Mouse (Mus musculus) myocyte (in vitro differentiated cells): ENCODE measurements at regions not wholly inside any gene's neighbourhood (a gene's known extent, or its start where the extent isn't known, plus 50 kb on each side); places are given as distances from the start of the nearest gene placed in this dataset.

Experiments
- H3K27me3 ChIP-seq: one replicate; pipeline ENCODE4 v1.6.1; 2011; ENCODE audit not compliant: control insufficient read depth, insufficient read depth, insufficient read length
- H3K36me3 ChIP-seq: one replicate; pipeline ENCODE4 v1.6.1; 2011; ENCODE audit not compliant: control insufficient read depth, insufficient read depth
- H3K4me2 ChIP-seq: one replicate; pipeline ENCODE4 v1.6.1; 2011; ENCODE audit warnings: low read depth, control low read depth
- H3K4me3 ChIP-seq: one replicate; pipeline ENCODE4 v1.5.1; 2011; ENCODE audit warnings: mild to moderate bottlenecking, control low read depth, moderate library complexity
- H3K79me2 ChIP-seq: one replicate; pipeline ENCODE4 v1.6.1; 2011; ENCODE audit not compliant: control insufficient read depth, insufficient read depth
- H3ac ChIP-seq: one replicate; pipeline ENCODE4 v1.6.1; 2011; ENCODE audit not compliant: control insufficient read depth, insufficient read length
- CEBPB ChIP-seq: IDR thresholded peaks from 2 replicates; pipeline ENCODE4 v1.6.1; 2011; ENCODE audit warnings: mild to moderate bottlenecking, moderate library complexity; ENCODE audit not compliant: poor library complexity, insufficient read depth, severe bottlenecking
- E2F4 ChIP-seq: IDR thresholded peaks from one replicate; pipeline ENCODE4 v1.6.1; 2011; ENCODE audit warnings: mild to moderate bottlenecking, control low read depth, moderate library complexity; ENCODE audit not compliant: insufficient read depth
- MAX ChIP-seq: IDR thresholded peaks from one replicate; pipeline ENCODE4 v1.6.1; 2011; ENCODE audit warnings: low read depth, mild to moderate bottlenecking, control low read depth
- MYOD1 ChIP-seq, 3 experiments: IDR thresholded peaks; one replicate each; pipeline ENCODE4 v1.6.1; 2011; ENCODE audit warnings: control low read depth in 2 of 3, low read depth in 2 of 3, mild to moderate bottlenecking in 2 of 3, moderate library complexity in 1 of 3; ENCODE audit not compliant: insufficient read length in 2 of 3, control insufficient read depth in 1 of 3
- MYOG ChIP-seq, 3 experiments: IDR thresholded peaks; one replicate each; pipeline ENCODE4 v1.6.1; 2011; ENCODE audit warnings: control low read depth in 2 of 3, low read depth in 2 of 3, mild to moderate bottlenecking in 2 of 3; ENCODE audit not compliant: insufficient read length in 2 of 3, control insufficient read depth in 1 of 3, insufficient read depth in 1 of 3
- POLR2A ChIP-seq: IDR thresholded peaks from one replicate; pipeline ENCODE4 v1.6.1; 2011; ENCODE audit warnings: low read depth, mild to moderate bottlenecking, control low read depth, moderate library complexity; ENCODE audit not compliant: insufficient read length
- POLR2AphosphoS2 ChIP-seq: IDR thresholded peaks from one replicate; pipeline ENCODE4 v1.6.1; 2011; ENCODE audit warnings: low read depth, control low read depth; ENCODE audit not compliant: insufficient read length
- REST ChIP-seq: IDR thresholded peaks from one replicate; pipeline ENCODE4 v1.6.1; 2011; ENCODE audit warnings: mild to moderate bottlenecking, control low read depth, moderate library complexity; ENCODE audit not compliant: insufficient read depth, insufficient read length
- SRF ChIP-seq: IDR thresholded peaks from one replicate; pipeline ENCODE4 v1.6.1; 2011; ENCODE audit warnings: low read depth; ENCODE audit not compliant: control insufficient read depth, insufficient read length
- TCF12 ChIP-seq: IDR thresholded peaks from one replicate; pipeline ENCODE4 v1.6.1; 2011; ENCODE audit warnings: mild to moderate bottlenecking, control low read depth; ENCODE audit not compliant: poor library complexity, insufficient read depth, severe bottlenecking
- TCF3 ChIP-seq: IDR thresholded peaks from one replicate; pipeline ENCODE4 v1.6.1; 2011; ENCODE audit warnings: low read depth, control low read depth; ENCODE audit not compliant: insufficient read length
- USF1 ChIP-seq: IDR thresholded peaks from one replicate; pipeline ENCODE4 v1.6.1; 2011; ENCODE audit warnings: low read depth, mild to moderate bottlenecking, control low read depth, moderate library complexity

DNA sequence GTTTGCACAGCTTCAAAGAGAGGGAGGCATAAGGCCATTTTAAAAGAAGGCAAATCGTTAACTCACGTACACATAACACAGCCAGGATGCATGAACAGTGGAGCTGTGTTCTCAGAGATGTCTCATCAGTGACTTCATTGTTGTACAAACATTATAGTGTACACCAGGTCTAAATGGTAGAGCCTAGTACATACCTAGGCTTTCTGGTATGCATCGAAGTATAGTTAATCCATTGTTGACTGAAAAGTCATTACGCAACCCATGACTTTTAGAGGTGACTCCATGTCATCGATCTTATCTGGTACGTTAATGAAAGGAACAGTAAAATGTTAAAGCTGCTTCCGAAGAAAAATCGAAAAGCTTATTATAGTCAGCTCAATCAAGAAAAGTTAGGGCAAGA is 198.7 kb downstream of the Snx19 start:
- no peak overlapping the region for H3K4me3 ChIP-seq
- H3K79me2 ChIP-seq, result no peaks in the 10 kb centered on the region
- H3K36me3 ChIP-seq, result no peaks in the 10 kb centered on the region
- H3ac ChIP-seq, result no peak overlapping the region
- H3K27me3 ChIP-seq, result no peaks in the 10 kb centered on the region
- no peak overlapping the region for H3K4me2 ChIP-seq
- TF ChIP-seq MAX, result no peak
- no peak for TF ChIP-seq E2F4
- TF ChIP-seq TCF3, result no peak
- no peak for TF ChIP-seq MYOD1 (IDR thresholded peaks at IDR 0.05; ENCODE audit: control insufficient read depth in 1 of 3, insufficient read length in 2 of 3, low read depth in 2 of 3)
- no peak for TF ChIP-seq SRF
- no peak for TF ChIP-seq POLR2A
- TF ChIP-seq TCF12, result no peak
- no peak for TF ChIP-seq CEBPB
- no peak for TF ChIP-seq USF1
- no peak for TF ChIP-seq MYOG (IDR thresholded peaks at IDR 0.05; ENCODE audit: control insufficient read depth in 1 of 3, insufficient read depth in 1 of 3, insufficient read length in 2 of 3, low read depth in 2 of 3)
- TF ChIP-seq REST, result no peak

- TF ChIP-seq E2F4 (no peak), SRF (no peak), POLR2AphosphoS2 (no peak), CEBPB (no peak), TCF12 (no peak), MYOG (IDR thresholded peaks at IDR 0.05; ENCODE audit: control insufficient read depth in 1 of 3, insufficient read depth in 1 of 3, insufficient read length in 2 of 3, low read depth in 2 of 3) (no peak), REST (no peak)
- no peak overlapping the region for H3K4me3 ChIP-seq
- H3K27me3 ChIP-seq, result no peaks in the 10 kb centered on the region
- no peaks in the 10 kb centered on the region for H3K36me3 ChIP-seq
- no peak overlapping the region for H3K4me2 ChIP-seq
- H3K79me2 ChIP-seq, result no peaks in the 10 kb centered on the region
- H3ac ChIP-seq, result no peak overlapping the region
Measured at GRCm38 (mm10) chr9:30625090-30625489, 198.2 kb downstream of the Snx19 start.

GRCm38 (mm10) chr9:30624481-30624880 is 197.6 kb downstream of the Snx19 start:
- Histone ChIP-seq H3K4me3 (no peak overlapping the region), H3K36me3 (no peaks in the 10 kb centered on the region), H3K79me2 (no peaks in the 10 kb centered on the region), H3K4me2 (no peak overlapping the region), H3ac (no peak overlapping the region), H3K27me3 (no peaks in the 10 kb centered on the region)
- TF ChIP-seq POLR2AphosphoS2 (no peak), CEBPB (no peak), MYOG (IDR thresholded peaks at IDR 0.05; ENCODE audit: control insufficient read depth in 1 of 3, insufficient read depth in 1 of 3, insufficient read length in 2 of 3, low read depth in 2 of 3) (no peak), TCF12 (no peak), MYOD1 (IDR thresholded peaks at IDR 0.05; ENCODE audit: control insufficient read depth in 1 of 3, insufficient read length in 2 of 3, low read depth in 2 of 3) (no peak), SRF (no peak), TCF3 (no peak), REST (no peak), MAX (no peak)

DNA sequence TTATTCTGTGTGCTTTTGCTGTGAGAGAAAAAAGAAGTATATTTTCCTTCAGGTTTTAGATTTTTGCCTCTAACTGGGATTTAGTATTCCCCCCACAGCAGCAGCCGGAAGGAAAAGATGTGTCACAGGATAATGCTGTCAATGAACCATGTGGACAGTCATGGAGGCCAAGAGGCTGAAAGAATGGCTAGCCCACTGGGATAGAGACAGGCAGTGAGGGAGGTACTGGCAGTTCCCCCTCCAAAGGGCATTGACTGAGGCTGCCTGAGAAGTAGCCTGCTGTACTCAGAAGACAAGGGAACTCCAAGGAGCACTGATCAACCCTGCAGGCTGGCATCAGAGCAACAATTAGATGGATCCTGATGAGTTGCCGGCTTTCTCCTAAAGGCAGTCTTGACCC is 192.4 kb downstream of the Snx19 start:
- Histone ChIP-seq H3K4me3 (no peak overlapping the region), H3K27me3 (no peaks in the 10 kb centered on the region), H3ac (no peak overlapping the region), H3K79me2 (no peaks in the 10 kb centered on the region), H3K36me3 (no peaks in the 10 kb centered on the region), H3K4me2 (no peak overlapping the region)
- TF ChIP-seq MAX (no peak), CEBPB (no peak), TCF12 (no peak), MYOD1 (IDR thresholded peaks at IDR 0.05; ENCODE audit: control insufficient read depth in 1 of 3, insufficient read length in 2 of 3, low read depth in 2 of 3) (no peak), REST (no peak), USF1 (no peak), E2F4 (no peak), TCF3 (no peak), POLR2A (no peak), POLR2AphosphoS2 (no peak), SRF (no peak), MYOG (IDR thresholded peaks at IDR 0.05; ENCODE audit: control insufficient read depth in 1 of 3, insufficient read depth in 1 of 3, insufficient read length in 2 of 3, low read depth in 2 of 3) (no peak)

- Histone ChIP-seq H3K4me3 (no peak overlapping the region), H3K79me2 (no peaks in the 10 kb centered on the region), H3K4me2 (no peak overlapping the region), H3K36me3 (no peaks in the 10 kb centered on the region), H3ac (no peak overlapping the region), H3K27me3 (no peaks in the 10 kb centered on the region)
- no peak for TF ChIP-seq MYOG (IDR thresholded peaks at IDR 0.05; ENCODE audit: control insufficient read depth in 1 of 3, insufficient read depth in 1 of 3, insufficient read length in 2 of 3, low read depth in 2 of 3)
- no peak for TF ChIP-seq SRF
- TF ChIP-seq MYOD1 (IDR thresholded peaks at IDR 0.05; ENCODE audit: control insufficient read depth in 1 of 3, insufficient read length in 2 of 3, low read depth in 2 of 3), result no peak
- TF ChIP-seq REST, result no peak
- no peak for TF ChIP-seq USF1
- TF ChIP-seq POLR2AphosphoS2, result no peak
- no peak for TF ChIP-seq E2F4
- no peak for TF ChIP-seq CEBPB
- TF ChIP-seq TCF3, result no peak
- no peak for TF ChIP-seq MAX
- no peak for TF ChIP-seq POLR2A
- TF ChIP-seq TCF12, result no peak
Measured at GRCm38 (mm10) chr9:30618181-30618580, 191.3 kb downstream of the Snx19 start.
